Mouse (Mus musculus): ENCODE measurements around the gene Foxj2.

Foxj2 gene

GRCm38 (mm10) chr6:122819306-122820070 lies at the start of gene Foxj2:
TSS of gene Foxj2 (plus strand) at chr6:122819914.
- DNase-seq (ENCODE audit: low spot score in 2 of 2) = peak; percentile 52 to 72

GRCm38 (mm10) chr6:122770760-122771315 lies 48.9 kb upstream of the Foxj2 start:
- DNase-seq (ENCODE audit: low spot score in 2 of 2) = no peak

- no peak for DNase-seq (ENCODE audit: low spot score in 2 of 2)
Observed at GRCm38 (mm10) chr6:122772701-122773100, 47.0 kb upstream of the Foxj2 start.

GRCm38 (mm10) chr6:122774345-122774744 lies 45.4 kb upstream of the Foxj2 start:
- no peak for DNase-seq (ENCODE audit: low spot score in 2 of 2)

GRCm38 (mm10) chr6:122776040-122776439 lies 43.7 kb upstream of the Foxj2 start:
- no peak for DNase-seq (ENCODE audit: low spot score in 2 of 2)

- DNase-seq (ENCODE audit: low spot score in 2 of 2) = no peak
Observed at GRCm38 (mm10) chr6:122779916-122780315, 39.8 kb upstream of the Foxj2 start.

- DNase-seq (ENCODE audit: low spot score in 2 of 2) = no peak
Observed at GRCm38 (mm10) chr6:122781167-122781566, 38.5 kb upstream of the Foxj2 start.

GRCm38 (mm10) chr6:122782164-122782563 lies 37.5 kb upstream of the Foxj2 start:
- DNase-seq (ENCODE audit: low spot score in 2 of 2) = peak; percentile 16 to 45

GRCm38 (mm10) chr6:122784866-122785265 lies 34.8 kb upstream of the Foxj2 start:
- no peak for DNase-seq (ENCODE audit: low spot score in 2 of 2)

- peak in 1 of 2 experiments; percentile 14 for DNase-seq (ENCODE audit: low spot score in 2 of 2)
Observed at GRCm38 (mm10) chr6:122786275-122786674, 33.4 kb upstream of the Foxj2 start.

GRCm38 (mm10) chr6:122795254-122795935 lies 24.3 kb upstream of the Foxj2 start:
- peak in 1 of 2 experiments; percentile 11 for DNase-seq (ENCODE audit: low spot score in 2 of 2)

GRCm38 (mm10) chr6:122800640-122801300 lies 18.9 kb upstream of the Foxj2 start:
- no peak for DNase-seq (ENCODE audit: low spot score in 2 of 2)

GRCm38 (mm10) chr6:122801301-122801800 lies 18.4 kb upstream of the Foxj2 start, which contains the start of gene Slc2a3:
TSS of gene Slc2a3 (minus strand) at chr6:122801640.
- peak; percentile 55 to 78 for DNase-seq (ENCODE audit: low spot score in 2 of 2)

- peak in 1 of 2 experiments; percentile 41 for DNase-seq (ENCODE audit: low spot score in 2 of 2)
Observed at GRCm38 (mm10) chr6:122801801-122802514, 17.8 kb upstream of the Foxj2 start.

GRCm38 (mm10) chr6:122804418-122804817 lies 15.3 kb upstream of the Foxj2 start:
- DNase-seq (ENCODE audit: low spot score in 2 of 2) = peak; percentile 44 to 75

GRCm38 (mm10) chr6:122810022-122810614 lies 9.6 kb upstream of the Foxj2 start:
- no peak for DNase-seq (ENCODE audit: low spot score in 2 of 2)

- DNase-seq (ENCODE audit: low spot score in 2 of 2) = peak; percentile 99 to 100
Observed at GRCm38 (mm10) chr6:122810615-122811279, 9.0 kb upstream of the Foxj2 start.

- DNase-seq (ENCODE audit: low spot score in 2 of 2) = peak; percentile 95 to 97
Observed at GRCm38 (mm10) chr6:122811280-122811652, 8.4 kb upstream of the Foxj2 start.

- DNase-seq (ENCODE audit: low spot score in 2 of 2) = peak; percentile 26 to 38
Observed at GRCm38 (mm10) chr6:122811771-122812600, 7.7 kb upstream of the Foxj2 start.

Data from heart, adult 9 months (tissue).